Mouse (Mus musculus): ENCODE measurements around the gene Foxj1. TPM values are rescaled to one million over a fixed set of nuclear protein-coding genes. Genes with fewer than 3 reads are reported as not detected.

The Foxj1 gene
- polyA plus RNA-seq, 1 experiment from 2014 or later, result 7.8 TPM

GRCm38 (mm10) chr11:116294319-116294718 lies 40.9 kb downstream of the Foxj1 start:
- 35% methylated on average over 5 of the region's 5 CpGs for WGBS
- no peak overlapping the region for H3K9ac ChIP-seq
- no peak overlapping the region for H3K4me3 ChIP-seq
- no peaks in the 10 kb centered on the region for H3K9me3 ChIP-seq
- no peak overlapping the region for H3K27ac ChIP-seq (replicated peaks)
- H3K36me3 ChIP-seq, result peaks cover 93% of the 10 kb centered on the region
- H3K4me2 ChIP-seq, result no peak overlapping the region
- peak; percentile 45; the same call in 1 of the 2 replicates for ATAC-seq (ENCODE audit: low read depth)
- H3K4me1 ChIP-seq (replicated peaks), result no peaks in the 10 kb centered on the region
- H3K27me3 ChIP-seq, result no peaks in the 10 kb centered on the region

GRCm38 (mm10) chr11:116293538-116294137 lies 41.6 kb downstream of the Foxj1 start:
- no peaks in the 10 kb centered on the region for H3K27me3 ChIP-seq
- no peak for ATAC-seq (ENCODE audit: low read depth)
- H3K4me2 ChIP-seq, result no peak overlapping the region
- no peaks in the 10 kb centered on the region for H3K4me1 ChIP-seq (replicated peaks)
- 90% methylated on average over 12 of the region's 12 CpGs for WGBS
- no peaks in the 10 kb centered on the region for H3K9me3 ChIP-seq
- peaks cover 93% of the 10 kb centered on the region for H3K36me3 ChIP-seq
- H3K27ac ChIP-seq (replicated peaks), result no peak overlapping the region
- H3K4me3 ChIP-seq, result no peak overlapping the region
- H3K9ac ChIP-seq, result no peak overlapping the region

GRCm38 (mm10) chr11:116292401-116292800 lies 42.8 kb downstream of the Foxj1 start:
- no peak overlapping the region for H3K9ac ChIP-seq

GRCm38 (mm10) chr11:116290556-116290955 lies 44.6 kb downstream of the Foxj1 start:
- WGBS, result 84% methylated on average over 8 of the region's 8 CpGs

More at GRCm38 (mm10) chr11:116292401-116292800, 42.8 kb downstream of the Foxj1 start:
- Histone ChIP-seq H3K27me3 (no peaks in the 10 kb centered on the region), H3K4me3 (no peak overlapping the region), H3K4me2 (no peak overlapping the region), H3K4me1 (replicated peaks) (no peaks in the 10 kb centered on the region), H3K9me3 (no peaks in the 10 kb centered on the region), H3K27ac (replicated peaks) (no peak overlapping the region), H3K36me3 (peaks cover 96% of the 10 kb centered on the region)
- no peak for ATAC-seq (ENCODE audit: low read depth)
- WGBS, result 92% methylated on average over 13 of the region's 13 CpGs

GRCm38 (mm10) chr11:116287351-116287750 lies 47.8 kb downstream of the Foxj1 start:
- no peak for ATAC-seq (ENCODE audit: low read depth)
- H3K27ac ChIP-seq (replicated peaks), result peak overlapping the region; percentile 38; the same call in 1 of the 2 replicates
- no peak overlapping the region for H3K9ac ChIP-seq
- peaks cover 36% of the 10 kb centered on the region for H3K27me3 ChIP-seq
- no peak overlapping the region for H3K4me2 ChIP-seq
- WGBS, result 79% methylated on average over 5 of the region's 5 CpGs
- peaks cover 14% of the 10 kb centered on the region for H3K4me1 ChIP-seq (replicated peaks)
- H3K36me3 ChIP-seq, result peaks cover 52% of the 10 kb centered on the region
- no peak overlapping the region for H3K4me3 ChIP-seq
- H3K9me3 ChIP-seq, result no peaks in the 10 kb centered on the region

More at GRCm38 (mm10) chr11:116290556-116290955, 44.6 kb downstream of the Foxj1 start:
- Histone ChIP-seq H3K4me3 (no peak overlapping the region), H3K9me3 (no peaks in the 10 kb centered on the region), H3K4me2 (no peak overlapping the region), H3K36me3 (peaks cover 80% of the 10 kb centered on the region), H3K4me1 (replicated peaks) (0 out of 2 replicates have a peak, but pooled peaks cover 5% of the 10 kb centered on the region), H3K9ac (no peak overlapping the region), H3K27me3 (peaks cover 4% of the 10 kb centered on the region), H3K27ac (replicated peaks) (no peak overlapping the region)
- ATAC-seq (ENCODE audit: low read depth), result no peak

GRCm38 (mm10) chr11:116285770-116286191 lies 49.4 kb downstream of the Foxj1 start:
- 68% methylated on average over 7 of the region's 7 CpGs for WGBS
- Histone ChIP-seq H3K9me3 (no peaks in the 10 kb centered on the region), H3K27me3 (peaks cover 52% of the 10 kb centered on the region), H3K9ac (no peak overlapping the region), H3K4me3 (no peak overlapping the region), H3K4me2 (no peak overlapping the region), H3K4me1 (replicated peaks) (peaks cover 29% of the 10 kb centered on the region), H3K36me3 (peaks cover 36% of the 10 kb centered on the region), H3K27ac (replicated peaks) (peak overlapping the region; percentile 39)
- ATAC-seq (ENCODE audit: low read depth), result no peak

GRCm38 (mm10) chr11:116283982-116284381 lies 51.2 kb downstream of the Foxj1 start:
- Histone ChIP-seq H3K36me3 (peaks cover 19% of the 10 kb centered on the region), H3K4me1 (replicated peaks) (peaks cover 30% of the 10 kb centered on the region), H3K4me2 (no peak overlapping the region), H3K27me3 (peaks cover 65% of the 10 kb centered on the region), H3K4me3 (no peak overlapping the region), H3K9ac (no peak overlapping the region), H3K27ac (replicated peaks) (no peak overlapping the region), H3K9me3 (no peaks in the 10 kb centered on the region)
- 65% methylated on average over 6 of the region's 6 CpGs for WGBS
- ATAC-seq (ENCODE audit: low read depth), result no peak

- H3K27me3 ChIP-seq, result peaks cover 65% of the 10 kb centered on the region
- 11% methylated on average over 48 of the region's 48 CpGs for WGBS
- H3K4me3 ChIP-seq, result no peak overlapping the region; the same call in 1 of the 2 replicates
Observed at GRCm38 (mm10) chr11:116282912-116283521, 52.2 kb downstream of the Foxj1 start.

GRCm38 (mm10) chr11:116282089-116282488 lies 53.1 kb downstream of the Foxj1 start:
- Histone ChIP-seq H3K27me3 (peaks cover 65% of the 10 kb centered on the region), H3K4me2 (peak overlapping the region; percentile 54), H3K4me3 (peak overlapping the region; percentile 32; the same call in 1 of the 2 replicates), H3K9me3 (no peaks in the 10 kb centered on the region), H3K4me1 (replicated peaks) (peaks cover 30% of the 10 kb centered on the region), H3K36me3 (no peaks in the 10 kb centered on the region), H3K27ac (replicated peaks) (no peak overlapping the region), H3K9ac (no peak overlapping the region)
- no peak for ATAC-seq (ENCODE audit: low read depth)
- WGBS, result 2% methylated on average over 11 of the region's 11 CpGs

More at GRCm38 (mm10) chr11:116282912-116283521, 52.2 kb downstream of the Foxj1 start:
- no peak for ATAC-seq (ENCODE audit: low read depth)
- no peak overlapping the region for H3K9ac ChIP-seq
- H3K4me2 ChIP-seq, result no peak overlapping the region
- peaks cover 30% of the 10 kb centered on the region for H3K4me1 ChIP-seq (replicated peaks)
- H3K36me3 ChIP-seq, result peaks cover 9% of the 10 kb centered on the region
- H3K27ac ChIP-seq (replicated peaks), result no peak overlapping the region
- H3K9me3 ChIP-seq, result no peaks in the 10 kb centered on the region

GRCm38 (mm10) chr11:116281671-116282070 lies 53.5 kb downstream of the Foxj1 start:
- H3K4me2 ChIP-seq, result peak overlapping the region; percentile 54
- ATAC-seq (ENCODE audit: low read depth), result no peak
- WGBS, result 3% methylated on average over 18 of the region's 18 CpGs
- H3K27me3 ChIP-seq, result peaks cover 65% of the 10 kb centered on the region
- no peaks in the 10 kb centered on the region for H3K36me3 ChIP-seq
- peaks cover 30% of the 10 kb centered on the region for H3K4me1 ChIP-seq (replicated peaks)
- peak overlapping the region; percentile 58 for H3K9ac ChIP-seq
- peak overlapping the region; percentile 32 for H3K4me3 ChIP-seq
- no peak overlapping the region for H3K27ac ChIP-seq (replicated peaks)
- no peaks in the 10 kb centered on the region for H3K9me3 ChIP-seq

- no peak for ATAC-seq (ENCODE audit: low read depth)
- peak within 1 kb of the TSS; percentile 32 for H3K4me3 ChIP-seq
- 6% methylated on average over 48 of the region's 48 CpGs for WGBS
- peak within 1 kb of the TSS; percentile 54 for H3K4me2 ChIP-seq
- H3K9ac ChIP-seq, result peak within 1 kb of the TSS; percentile 58
- H3K9me3 ChIP-seq, result no peaks in the 10 kb centered on the region
- H3K27me3 ChIP-seq, result peaks cover 65% of the 10 kb centered on the region
- no peaks in the 10 kb centered on the region for H3K36me3 ChIP-seq
- H3K4me1 ChIP-seq (replicated peaks), result peaks cover 27% of the 10 kb centered on the region
- H3K27ac ChIP-seq (replicated peaks), result no peak within 1 kb of the TSS
Observed at GRCm38 (mm10) chr11:116280751-116281663, 54.2 kb downstream of the Foxj1 start, which contains the start of gene Galr2. TSS of gene Galr2 (plus strand) at chr11:116280939.
